Mouse (Mus musculus): Measurements from ENCODE around the gene Pank4.

DNA sequence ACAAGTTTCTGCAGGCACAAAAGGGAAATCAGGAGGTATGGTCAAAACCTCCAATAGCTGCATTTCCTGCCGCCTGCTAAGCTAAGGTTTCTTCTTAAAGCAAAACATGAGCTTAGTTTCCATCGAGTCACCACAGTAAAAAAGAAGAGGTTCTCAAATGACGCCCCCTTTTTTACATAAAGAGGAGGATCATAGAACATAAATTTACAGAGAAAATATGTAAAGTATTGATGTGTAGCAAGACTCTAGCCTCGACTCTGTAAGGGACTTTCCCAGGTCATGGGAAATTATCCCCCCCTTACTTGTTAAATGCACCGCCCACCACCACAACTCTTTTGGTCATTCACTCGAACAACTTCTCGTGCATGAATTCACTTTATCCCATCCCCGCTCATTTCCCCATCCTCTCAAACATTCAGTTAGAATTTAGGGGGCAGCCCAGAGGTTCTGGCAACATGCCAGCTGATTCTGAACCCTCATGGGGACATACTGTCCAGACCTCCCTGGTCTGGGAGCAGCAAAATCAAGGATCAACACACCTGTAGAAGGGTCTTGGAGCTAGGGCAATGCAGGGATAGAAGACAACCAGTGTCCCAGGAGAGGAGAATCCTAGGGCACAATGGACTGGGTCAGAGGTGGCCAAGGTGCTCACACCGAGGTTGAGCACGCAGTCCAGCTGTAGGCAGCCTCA lies 21.1 kb upstream of the Pank4 start:
- TF ChIP-seq CTCF (IDR thresholded peaks at IDR 0.05; ENCODE audit: low read depth) (no peak), EP300 (IDR thresholded peaks at IDR 0.05; ENCODE audit: low read depth) (no peak)
